Mouse (Mus musculus): ENCODE measurements at regions not wholly inside any gene's neighbourhood (a gene's known extent, or its start where the extent isn't known, plus 50 kb on each side); places are given as distances from the start of the nearest gene placed in this dataset.

DNA sequence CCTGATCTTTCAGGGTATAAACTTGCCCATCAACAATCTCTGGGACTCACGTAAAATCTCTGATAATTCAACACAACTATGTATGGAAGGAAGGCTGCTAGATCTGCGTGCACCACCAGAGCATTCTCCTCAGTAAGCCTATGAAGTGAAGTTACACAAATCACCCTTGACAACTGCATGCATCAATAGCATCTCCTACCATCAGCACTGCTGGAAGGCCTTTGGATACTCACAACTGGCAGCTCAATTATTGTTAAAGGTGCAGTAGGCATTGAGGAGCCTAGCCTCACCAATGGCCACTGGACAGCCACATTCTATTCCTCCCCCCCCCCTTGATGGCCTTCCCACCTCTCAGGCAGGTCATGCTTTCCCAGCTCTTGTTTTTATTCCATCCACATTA is 64.9 kb upstream of the Kctd3 start:
- TF ChIP-seq CTCF (IDR thresholded peaks at IDR 0.05; ENCODE audit: control insufficient read depth, insufficient read depth, insufficient replicate concordance, low read depth, low read length) (no peak), POLR2A (IDR thresholded peaks at IDR 0.05; ENCODE audit: control insufficient read depth, low read depth, low read length) (no peak)

All from testis, adult 2 months (tissue).